ENCODE assay signal across 9 mouse cellular contexts in the genomic region with DNA sequence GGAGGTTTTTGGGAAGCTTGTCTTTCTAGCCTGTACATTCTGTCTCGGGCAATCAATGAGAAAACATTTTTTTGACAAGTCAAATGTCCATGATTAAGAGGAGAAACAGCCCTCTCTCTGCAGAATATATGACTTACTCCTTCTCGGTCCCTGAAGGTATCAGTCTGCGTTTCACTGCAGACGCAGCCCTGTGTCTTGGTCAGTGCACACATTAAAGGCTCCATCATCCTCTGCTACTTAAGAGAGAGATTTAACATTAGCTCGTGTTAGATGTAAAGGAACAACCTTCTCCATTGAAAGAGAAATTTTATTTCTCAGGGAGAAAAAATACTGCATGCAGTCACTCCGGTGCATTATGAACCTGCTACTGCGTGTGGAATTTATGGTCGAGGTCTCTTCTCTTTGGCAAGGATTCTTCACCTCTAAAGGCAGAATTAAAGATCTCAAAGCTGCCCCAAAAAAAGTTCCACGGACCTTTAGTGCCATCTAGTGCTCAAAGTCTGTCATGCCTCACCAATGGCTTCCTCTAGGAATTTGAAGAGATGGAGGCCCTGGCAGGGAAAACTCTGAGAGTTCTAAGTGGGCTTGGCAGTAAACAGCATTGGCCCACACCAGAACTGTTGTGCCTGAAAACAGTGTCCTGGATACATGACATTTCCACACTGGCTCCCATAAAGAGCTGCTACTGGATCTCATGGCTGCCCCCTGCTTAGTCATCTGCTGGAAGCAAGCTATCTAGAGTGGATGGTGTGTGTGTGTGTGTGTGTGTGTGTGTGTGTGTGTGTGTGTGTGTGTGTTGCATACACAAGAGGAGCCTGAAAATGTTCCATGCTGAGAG.
A peak's percentile ranks its signal among the peaks of the same experiment; 100 is the strongest.
DNase-seq lines count a peak whose midpoint lies in the region; ATAC-seq and TF ChIP-seq lines count a peak whose summit lies in the region.
"Had no signal": no experiment of that assay in that cellular context is flagged by ENCODE, and none has a peak within 500 bp of the region (broad histone marks: within the 10 kb centered on the region; RNA-seq: fewer than 3 reads in every experiment).

No protein-coding gene starts in this region.

- in situ Hi-C loops in Patski (cut with MboI; ENCODE audit: low pct_unique_long_range_greater_than_20kb): loop anchor here (5.0 to 25.0 kb wide), 3 partner anchors 727 to 1035 kb away; no protein-coding TSS in a partner anchor

- no peak overlapping the region for H3K4me3 ChIP-seq in hindbrain, embryonic 15.5 days
- H3K4me3 ChIP-seq: limb, embryonic 15.5 days had no signal

- H3K9ac ChIP-seq in hindbrain, embryonic 15.5 days: no peak overlapping the region
- H3K9ac ChIP-seq: limb, embryonic 15.5 days had no signal

- DNase-seq in Patski (ENCODE audit: low read depth, low spot score): peak; percentile 27
- DNase-seq in cerebellum, adult 18-20 months: peak; percentile 54 to 67
- peak; percentile 86 to 89 for DNase-seq in layer of hippocampus, postnatal 10 days (ENCODE audit: low spot score in 2 of 2)
- DNase-seq in lung, postnatal 14 days: peak; percentile 75
- peak; percentile 88 for DNase-seq in retina, postnatal 1 day

- 22% methylated on average over 9 of the region's 9 CpGs for WGBS in hindbrain, embryonic 15.5 days

- peak overlapping the region; percentile 35; the same call in 1 of the 2 replicates for H3K4me2 ChIP-seq in hindbrain, embryonic 15.5 days
- H3K4me2 ChIP-seq: limb, embryonic 15.5 days had no signal

- peak overlapping the region; percentile 45; the same call in 1 of the 2 replicates for H3K27ac ChIP-seq in hindbrain, embryonic 15.5 days (replicated peaks)
- H3K27ac ChIP-seq: limb, embryonic 15.5 days had no signal

- H3K27me3 ChIP-seq in Patski: peaks cover 4% of the 10 kb centered on the region
- H3K27me3 ChIP-seq in hindbrain, embryonic 15.5 days: no peaks in the 10 kb centered on the region
- H3K27me3 ChIP-seq: limb, embryonic 15.5 days had no signal

- ATAC-seq in Patski: peak; percentile 54
- peak; percentile 81 for ATAC-seq in frontal cortex, adult (ENCODE audit: low TSS enrichment)
- peak; percentile 69 for ATAC-seq in hindbrain, embryonic 15.5 days (ENCODE audit: low FRiP score, low read depth)
- ATAC-seq in erythroblast, adult 5-6 weeks (replicated peaks; ENCODE audit: low FRiP score, poor library complexity, severe bottlenecking): no peak

- peaks cover 7% of the 10 kb centered on the region for H3K4me1 ChIP-seq in hindbrain, embryonic 15.5 days (replicated peaks)
- H3K4me1 ChIP-seq: limb, embryonic 15.5 days had no signal

- H3K9me3 ChIP-seq in hindbrain, embryonic 15.5 days: no peaks in the 10 kb centered on the region
- H3K9me3 ChIP-seq: limb, embryonic 15.5 days had no signal

- TF ChIP-seq CTCF in Patski (IDR thresholded peaks at IDR 0.05): peak; percentile 94

- POLR2A ChIA-PET in Patski (lab: Charles Lee): interaction anchor here (0.6 kb wide), 1 partner anchor 1365 kb away, joined by 3 read pairs; no protein-coding TSS in a partner anchor

- CTCF ChIA-PET in Patski (lab: Charles Lee): interaction anchor here (0.6 to 2.1 kb wide), 12 partner anchors 9 to 817 kb away, joined by 3 to 10 read pairs (median 4); no protein-coding TSS in a partner anchor

- H3K36me3 ChIP-seq in hindbrain, embryonic 15.5 days: no peaks in the 10 kb centered on the region
- H3K36me3 ChIP-seq: limb, embryonic 15.5 days had no signal

Comparison
In these comparisons a context has a peak if more than half of its experiments do, and no peak if none do; other contexts are left out.
1. DNase-seq: peak in every context shown above with its lines; median percentile 88 in retina, postnatal 1 day; 88 in layer of hippocampus, postnatal 10 days; 75 in lung, postnatal 14 days; 60 in cerebellum, adult 18-20 months; 27 in Patski.